Comparison of ENCODE assay signal across 14 mouse cellular contexts in the genomic region with DNA sequence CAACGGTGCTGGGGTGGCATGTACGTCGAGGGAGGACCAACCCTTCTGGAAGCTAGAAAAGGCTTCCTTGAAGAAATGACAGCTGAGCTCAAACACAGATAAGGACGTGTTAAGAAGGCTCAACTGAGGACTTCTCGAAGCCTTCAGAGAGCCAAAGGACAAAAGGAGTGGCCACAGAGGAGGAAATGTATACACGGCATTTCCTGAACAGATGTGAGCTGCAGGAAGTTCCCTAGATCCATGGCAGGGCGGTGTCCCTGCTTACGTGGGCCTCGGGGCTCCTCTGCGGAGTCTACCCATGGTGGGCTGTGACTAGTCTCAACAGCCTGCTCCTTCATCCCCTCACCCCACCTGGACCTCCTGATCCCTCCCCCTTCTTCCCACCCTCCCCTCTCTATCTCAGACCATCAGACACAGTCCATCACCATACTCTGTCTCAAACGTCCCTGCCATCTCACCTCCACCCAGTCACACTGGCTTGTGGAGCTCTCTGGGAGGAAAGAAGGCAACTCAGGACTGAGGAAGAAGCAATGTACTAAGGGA. TPM values are rescaled to one million over a fixed set of nuclear protein-coding genes. Genes with fewer than 3 reads are reported as not detected.
DNase-seq lines count a peak whose midpoint lies in the region; ATAC-seq lines count a peak whose summit lies in the region.
"Had no signal": no experiment of that assay in that cellular context is flagged by ENCODE, and none has a peak within 500 bp of the region (broad histone marks: within the 10 kb centered on the region; RNA-seq: fewer than 3 reads in every experiment).

No protein-coding gene starts in this region.

- peaks cover 40% of the 10 kb centered on the region for H3K4me1 ChIP-seq in heart, embryonic 15.5 days (replicated peaks)
- H3K4me1 ChIP-seq in intestine, embryonic 15.5 days (replicated peaks), result peaks cover 21% of the 10 kb centered on the region

- H3K27me3 ChIP-seq in heart, embryonic 15.5 days, result no peaks in the 10 kb centered on the region
- H3K27me3 ChIP-seq in intestine, embryonic 15.5 days (replicated peaks), result no peaks in the 10 kb centered on the region

- H3K4me2 ChIP-seq in heart, embryonic 15.5 days, result 0 out of 2 replicates have a peak overlapping the region, but pooled peaks have one; percentile 2
- no peak overlapping the region for H3K4me2 ChIP-seq in intestine, embryonic 15.5 days (replicated peaks)

- DNase-seq in heart, postnatal 36 days, result no peak
- peak; percentile 16 for DNase-seq in T-cell, adult 2 months (ENCODE audit: low spot score)
- no peak for DNase-seq in layer of hippocampus, postnatal 36 days

- no peak; the same call in 1 of the 2 replicates for ATAC-seq in heart, embryonic 15.5 days (replicated peaks; ENCODE audit: insufficient number of reproducible peaks, insufficient read depth, low FRiP score, low read depth)
- peak; percentile 10; the same call in 1 of the 2 replicates for ATAC-seq in intestine, embryonic 15.5 days
- peak; percentile 45 for ATAC-seq in megakaryocyte, adult 5-6 weeks (ENCODE audit: poor library complexity, severe bottlenecking)
- no peak for ATAC-seq in frontal cortex, adult (ENCODE audit: low TSS enrichment)
- ATAC-seq in cerebellum, adult (ENCODE audit: insufficient number of reproducible peaks, low FRiP score, low TSS enrichment), result no peak
- ATAC-seq: forebrain, embryonic 16.5 days had no signal

- no peaks in the 10 kb centered on the region for H3K36me3 ChIP-seq in heart, embryonic 15.5 days
- no peaks in the 10 kb centered on the region for H3K36me3 ChIP-seq in intestine, embryonic 15.5 days

- peak overlapping the region; percentile 76 for H3K27ac ChIP-seq in heart, embryonic 15.5 days
- H3K27ac ChIP-seq in intestine, embryonic 15.5 days, result peak overlapping the region; percentile 34

- 44% methylated on average over 11 of the region's 11 CpGs for WGBS in heart, embryonic 15.5 days
- WGBS in intestine, embryonic 15.5 days, result 47% methylated on average over 11 of the region's 11 CpGs

- no peak overlapping the region for H3K9ac ChIP-seq in heart, embryonic 15.5 days
- H3K9ac ChIP-seq in intestine, embryonic 15.5 days, result no peak overlapping the region

- H3K4me3 ChIP-seq in heart, embryonic 15.5 days, result no peak overlapping the region
- H3K4me3 ChIP-seq in intestine, embryonic 15.5 days (replicated peaks), result no peak overlapping the region

- no peaks in the 10 kb centered on the region for H3K9me3 ChIP-seq in heart, embryonic 15.5 days (replicated peaks)
- H3K9me3 ChIP-seq in intestine, embryonic 15.5 days, result no peaks in the 10 kb centered on the region

- intact Hi-C loops in heart, postnatal 36 days (cut with DNase I), result loop anchor here (2.0 kb wide), 1 partner anchor 109 kb away; a partner anchor contains a TSS

RNA-seq across cellular contexts. Expression of a gene that starts 37.3 kb away (rescaled TPM):
- 0.59 and 1.1 TPM in 2 replicates for polyA plus RNA-seq in heart, embryonic 15.5 days (2015; fragmentation: Nextera tagmentation; extraction: Ambion mirVana)
- total RNA-seq in heart, postnatal 36 days (2021), result under 1 TPM; 0.42 to 0.57 TPM
- polyA plus RNA-seq in intestine, embryonic 15.5 days (2015; fragmentation: Nextera tagmentation; extraction: Ambion mirVana), result 0.13 and 0.14 TPM in 2 replicates
- not detected in 2 replicates for total RNA-seq in megakaryocyte, adult 5-6 weeks (2015)
- 0.18 TPM in 1 of 2 replicates, not detected in the other for total RNA-seq in megakaryocyte, adult 5-6 weeks (2017)
- under 1 TPM in 1 of 2 experiments, not detected in 1; 0.32 TPM for total RNA-seq in layer of hippocampus, postnatal 36 days (2021)
- total RNA-seq: layer of hippocampus, postnatal 25 days; liver, adult 2 months had no signal
- polyA plus RNA-seq: embryonic facial prominence, embryonic 11.5 days; forebrain, embryonic 16.5 days; liver, adult 2 months had no signal

RNA-seq across cellular contexts. Expression of a gene that starts 45.6 kb away (rescaled TPM):
- polyA plus RNA-seq in heart, embryonic 15.5 days (2015; fragmentation: Nextera tagmentation; extraction: Ambion mirVana), result 10.0 TPM in 2 replicates
- 1 to 10 TPM; 8.9 to 9.9 TPM for total RNA-seq in heart, postnatal 36 days (2021)
- polyA plus RNA-seq in intestine, embryonic 15.5 days (2015; fragmentation: Nextera tagmentation; extraction: Ambion mirVana), result 9.1 and 12.6 TPM in 2 replicates
- total RNA-seq in megakaryocyte, adult 5-6 weeks (2015), result 10.5 and 15.6 TPM in 2 replicates
- 11.4 and 11.7 TPM in 2 replicates for total RNA-seq in megakaryocyte, adult 5-6 weeks (2017)
- total RNA-seq in layer of hippocampus, postnatal 36 days (2021), result 10 to 100 TPM; 29.4 to 37.8 TPM

RNA-seq across cellular contexts. Expression of a gene that starts 56.8 kb away (rescaled TPM):
- not detected in 2 replicates for polyA plus RNA-seq in heart, embryonic 15.5 days (2015; fragmentation: Nextera tagmentation; extraction: Ambion mirVana)
- not detected for total RNA-seq in heart, postnatal 36 days (2021)
- polyA plus RNA-seq in intestine, embryonic 15.5 days (2015; fragmentation: Nextera tagmentation; extraction: Ambion mirVana), result not detected in 2 replicates
- not detected in 2 replicates for total RNA-seq in megakaryocyte, adult 5-6 weeks (2015)
- not detected in 2 replicates for total RNA-seq in megakaryocyte, adult 5-6 weeks (2017)
- not detected for total RNA-seq in layer of hippocampus, postnatal 36 days (2021)
- total RNA-seq: heart, postnatal 10 days; layer of hippocampus, postnatal 25 days; liver, adult 2 months had no signal
- polyA plus RNA-seq: embryonic facial prominence, embryonic 11.5 days; forebrain, embryonic 16.5 days; liver, adult 2 months; testis, adult 2 months had no signal

Comparison
In these comparisons a context has a peak if more than half of its experiments do, and no peak if none do; other contexts are left out.
1. ATAC-seq: peak in intestine, embryonic 15.5 days (single experiment) and megakaryocyte, adult 5-6 weeks (single experiment); none in heart, embryonic 15.5 days (single experiment), frontal cortex, adult (single experiment) and cerebellum, adult (single experiment).